Mouse (Mus musculus): ENCODE results near the gene Igfl3. TPM values are rescaled to one million over a fixed set of nuclear protein-coding genes. Genes with fewer than 3 reads are reported as not detected.

Igfl3 gene
- not detected in 2 replicates for polyA plus RNA-seq (2012; rRNA removed)

GRCm38 (mm10) chr7:18176194-18176593 lies at the start of gene Igfl3:
TSS of gene Igfl3 (plus strand) at chr7:18176494.
- no peak within 1 kb of the TSS for H3K27ac ChIP-seq (ENCODE audit: control insufficient read depth, insufficient read depth, low read length)
- no peak within 1 kb of the TSS for H3K4me3 ChIP-seq (ENCODE audit: control insufficient read depth, insufficient read depth, low read length)
- DNase-seq = no peak
- no peak for TF ChIP-seq POLR2A (IDR thresholded peaks at IDR 0.05; ENCODE audit: control insufficient read depth, extremely low read depth, insufficient read depth, low read length, poor library complexity)
- TF ChIP-seq CTCF (IDR thresholded peaks at IDR 0.05; ENCODE audit: borderline replicate concordance, control insufficient read depth, extremely low read depth, insufficient read depth, low read length, poor library complexity) = no peak
- no peaks in the 10 kb centered on the region for H3K4me1 ChIP-seq (replicated peaks; ENCODE audit: control insufficient read depth, insufficient read depth, low read length)
- no peaks in the 10 kb centered on the region for H3K36me3 ChIP-seq (ENCODE audit: control insufficient read depth, insufficient read depth, low read length)
- H3K27me3 ChIP-seq (ENCODE audit: control insufficient read depth, insufficient read depth, low read length) = no peaks in the 10 kb centered on the region

- Histone ChIP-seq H3K27me3 (ENCODE audit: control insufficient read depth, insufficient read depth, low read length) (no peaks in the 10 kb centered on the region), H3K27ac (ENCODE audit: control insufficient read depth, insufficient read depth, low read length) (no peak overlapping the region)
- 16% methylated on average over 9 of the region's 9 CpGs for WGBS
These were observed 34.6 kb downstream of the Igfl3 start for GRCm38 (mm10) chr7:18210938-18211337.

GRCm38 (mm10) chr7:18214699-18215098 lies 38.4 kb downstream of the Igfl3 start:
- Histone ChIP-seq H3K27ac (ENCODE audit: control insufficient read depth, insufficient read depth, low read length) (no peak overlapping the region), H3K36me3 (ENCODE audit: control insufficient read depth, insufficient read depth, low read length) (no peaks in the 10 kb centered on the region), H3K27me3 (ENCODE audit: control insufficient read depth, insufficient read depth, low read length) (no peaks in the 10 kb centered on the region), H3K4me3 (ENCODE audit: control insufficient read depth, insufficient read depth, low read length) (no peak overlapping the region), H3K4me1 (replicated peaks; ENCODE audit: control insufficient read depth, insufficient read depth, low read length) (no peaks in the 10 kb centered on the region)
- TF ChIP-seq CTCF (IDR thresholded peaks at IDR 0.05; ENCODE audit: borderline replicate concordance, control insufficient read depth, extremely low read depth, insufficient read depth, low read length, poor library complexity) (no peak), POLR2A (IDR thresholded peaks at IDR 0.05; ENCODE audit: control insufficient read depth, extremely low read depth, insufficient read depth, low read length, poor library complexity) (no peak)
- no peak for DNase-seq
- 88% methylated on average over 1 of the region's 1 CpGs for WGBS

More at GRCm38 (mm10) chr7:18210938-18211337, 34.6 kb downstream of the Igfl3 start:
- no peaks in the 10 kb centered on the region for H3K4me1 ChIP-seq (replicated peaks; ENCODE audit: control insufficient read depth, insufficient read depth, low read length)
- no peaks in the 10 kb centered on the region for H3K36me3 ChIP-seq (ENCODE audit: control insufficient read depth, insufficient read depth, low read length)
- no peak overlapping the region for H3K4me3 ChIP-seq (ENCODE audit: control insufficient read depth, insufficient read depth, low read length)
- DNase-seq = no peak
- TF ChIP-seq POLR2A (IDR thresholded peaks at IDR 0.05; ENCODE audit: control insufficient read depth, extremely low read depth, insufficient read depth, low read length, poor library complexity) = no peak
- no peak for TF ChIP-seq CTCF (IDR thresholded peaks at IDR 0.05; ENCODE audit: borderline replicate concordance, control insufficient read depth, extremely low read depth, insufficient read depth, low read length, poor library complexity)

Other genes starting within 250 kb of the Igfl3 start
- gene Ceacam11, start 204.4 kb upstream of the Igfl3 start, polyA plus RNA-seq (2012; rRNA removed) = 0.20 TPM in 1 of 2 replicates, not detected in the other
- 0.13 TPM in 1 of 2 replicates, not detected in the other for gene Ceacam13, start 166.6 kb upstream of the Igfl3 start, polyA plus RNA-seq (2012; rRNA removed)
- not detected in 2 replicates for gene Ceacam12, start 110.6 kb upstream of the Igfl3 start, polyA plus RNA-seq (2012; rRNA removed)
- gene Mill1, start 68.9 kb downstream of the Igfl3 start, polyA plus RNA-seq (2012; rRNA removed) = 2.0 and 2.2 TPM in 2 replicates
- gene Psg18, start 178.5 kb downstream of the Igfl3 start, polyA plus RNA-seq (2012; rRNA removed) = 0.24 TPM in 1 of 2 replicates, not detected in the other

All from thymus, adult 2 months (tissue).